Comparison of ENCODE assay signal across 8 mouse cellular contexts in genomic region chr15:8279320-8279779, GRCm38 (mm10).
A peak's percentile ranks its signal among the peaks of the same experiment; 100 is the strongest.
DNase-seq lines count a peak whose midpoint lies in the region; ATAC-seq lines count a peak whose summit lies in the region.

No protein-coding gene starts in this region.

- peak overlapping the region; percentile 49 for H3K4me2 ChIP-seq in forebrain, embryonic 12.5 days
- H3K4me2 ChIP-seq in hindbrain, embryonic 16.5 days (ENCODE audit: low read length), result peak overlapping the region; percentile 68
- H3K4me2 ChIP-seq in liver, embryonic 12.5 days, result peak overlapping the region; percentile 68

- no peaks in the 10 kb centered on the region for H3K27me3 ChIP-seq in forebrain, embryonic 12.5 days
- H3K27me3 ChIP-seq in hindbrain, embryonic 16.5 days (replicated peaks; ENCODE audit: control insufficient read depth, insufficient read depth, low read length), result no peaks in the 10 kb centered on the region
- no peaks in the 10 kb centered on the region for H3K27me3 ChIP-seq in liver, embryonic 12.5 days (replicated peaks)

- intact Hi-C loops in left cerebral cortex, postnatal 4 days (cut with DNase I), result no loop called here

- H3K36me3 ChIP-seq in forebrain, embryonic 12.5 days (replicated peaks), result peaks cover 5% of the 10 kb centered on the region; the same call in 1 of the 2 replicates
- H3K36me3 ChIP-seq in hindbrain, embryonic 16.5 days (ENCODE audit: control insufficient read depth, insufficient read depth, low read length), result no peaks in the 10 kb centered on the region
- H3K36me3 ChIP-seq in liver, embryonic 12.5 days, result no peaks in the 10 kb centered on the region

- H3K4me1 ChIP-seq in forebrain, embryonic 12.5 days, result peaks cover 3% of the 10 kb centered on the region; the same call in 1 of the 2 replicates
- no peaks in the 10 kb centered on the region for H3K4me1 ChIP-seq in hindbrain, embryonic 16.5 days (ENCODE audit: control insufficient read depth, insufficient read depth, low read depth, low read length)
- H3K4me1 ChIP-seq in liver, embryonic 12.5 days, result peaks cover 6% of the 10 kb centered on the region

- no peak overlapping the region for H3K9ac ChIP-seq in forebrain, embryonic 12.5 days
- H3K9ac ChIP-seq in hindbrain, embryonic 16.5 days (ENCODE audit: low read depth, low read length), result peak overlapping the region; percentile 31; the same call in 1 of the 2 replicates
- H3K9ac ChIP-seq in liver, embryonic 12.5 days, result no peak overlapping the region; the same call in 1 of the 2 replicates

- 0 out of 2 replicates have a peak, but pooled peaks have one; percentile 46 for ATAC-seq in forebrain, embryonic 12.5 days (ENCODE audit: low FRiP score)
- no peak for ATAC-seq in hindbrain, embryonic 16.5 days
- peak; percentile 54 for ATAC-seq in liver, embryonic 12.5 days
- 0 out of 2 replicates have a peak, but pooled peaks have one; percentile 27 for ATAC-seq in monocyte, adult 5-6 weeks (replicated peaks; ENCODE audit: insufficient number of reproducible peaks, low FRiP score, low TSS enrichment, poor library complexity, severe bottlenecking)

- no peaks in the 10 kb centered on the region for H3K9me3 ChIP-seq in forebrain, embryonic 12.5 days
- no peaks in the 10 kb centered on the region for H3K9me3 ChIP-seq in hindbrain, embryonic 16.5 days (ENCODE audit: control insufficient read depth, low read length)
- no peaks in the 10 kb centered on the region for H3K9me3 ChIP-seq in liver, embryonic 12.5 days (replicated peaks)

- peak overlapping the region; percentile 24 for H3K4me3 ChIP-seq in forebrain, embryonic 12.5 days (replicated peaks)
- peak overlapping the region; percentile 35 for H3K4me3 ChIP-seq in hindbrain, embryonic 16.5 days (ENCODE audit: low read length)
- peak overlapping the region; percentile 50 for H3K4me3 ChIP-seq in liver, embryonic 12.5 days

- H3K27ac ChIP-seq in forebrain, embryonic 12.5 days, result no peak overlapping the region
- no peak overlapping the region for H3K27ac ChIP-seq in hindbrain, embryonic 16.5 days (ENCODE audit: low read depth, low read length)
- no peak overlapping the region for H3K27ac ChIP-seq in liver, embryonic 12.5 days

- peak; percentile 7 for DNase-seq in left cerebral cortex, postnatal 4 days
- no peak for DNase-seq in left cerebral cortex, adult 9 months (ENCODE audit: low spot score in 2 of 2)
- peak; percentile 40 to 54 for DNase-seq in thymus, postnatal 10 days (ENCODE audit: low spot score in 2 of 2)
- no peak for DNase-seq in cerebellum, adult 9-11 months

- WGBS in forebrain, embryonic 12.5 days, result 49% methylated on average over 17 of the region's 17 CpGs
- 36% methylated on average over 17 of the region's 17 CpGs for WGBS in hindbrain, embryonic 16.5 days
- 34% methylated on average over 16 of the region's 17 CpGs for WGBS in liver, embryonic 12.5 days (ENCODE audit: insufficient replicate concordance)

Comparison
In these comparisons a context has a peak if more than half of its experiments do, and no peak if none do; other contexts are left out.
1. DNase-seq: peak in left cerebral cortex, postnatal 4 days (single experiment) and thymus, postnatal 10 days (2 of 2); none in left cerebral cortex, adult 9 months (0 of 2) and cerebellum, adult 9-11 months (single experiment).
2. Peak in every context shown above with its lines, with median percentiles within 50 percentile points of each other: H3K4me2 ChIP-seq and H3K4me3 ChIP-seq.